Mouse (Mus musculus): ENCODE data around the gene Mettl17.
A peak's percentile ranks its signal among the peaks of the same experiment; 100 is the strongest.

Gene Mettl17

DNA sequence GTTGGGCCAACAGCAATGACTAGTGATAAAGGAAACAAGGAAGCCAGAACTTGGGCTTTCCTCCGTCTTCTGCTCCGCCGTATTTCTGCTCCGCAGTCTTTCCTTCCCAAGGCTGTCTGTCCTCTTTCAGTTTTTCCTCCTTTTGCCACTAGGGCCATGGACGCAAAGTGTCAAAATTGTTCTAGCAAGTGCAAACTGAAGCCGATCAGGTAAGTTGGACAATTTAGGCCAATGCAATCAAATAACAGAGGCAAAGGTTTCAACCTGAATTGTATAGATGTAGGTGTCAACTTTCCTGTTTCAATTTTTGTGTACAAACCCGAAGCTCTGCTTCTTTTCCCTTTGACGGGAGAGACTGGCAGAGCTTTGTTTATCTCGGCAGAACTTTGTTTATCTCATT, 45.3 kb downstream of the Mettl17 start:
- no peak for DNase-seq

GRCm38 (mm10) chr14:51930824-51931223, 46.2 kb downstream of the Mettl17 start:
- peak; percentile 33 for DNase-seq

GRCm38 (mm10) chr14:51932092-51933020, 47.7 kb downstream of the Mettl17 start:
- DNase-seq, result no peak

DNA sequence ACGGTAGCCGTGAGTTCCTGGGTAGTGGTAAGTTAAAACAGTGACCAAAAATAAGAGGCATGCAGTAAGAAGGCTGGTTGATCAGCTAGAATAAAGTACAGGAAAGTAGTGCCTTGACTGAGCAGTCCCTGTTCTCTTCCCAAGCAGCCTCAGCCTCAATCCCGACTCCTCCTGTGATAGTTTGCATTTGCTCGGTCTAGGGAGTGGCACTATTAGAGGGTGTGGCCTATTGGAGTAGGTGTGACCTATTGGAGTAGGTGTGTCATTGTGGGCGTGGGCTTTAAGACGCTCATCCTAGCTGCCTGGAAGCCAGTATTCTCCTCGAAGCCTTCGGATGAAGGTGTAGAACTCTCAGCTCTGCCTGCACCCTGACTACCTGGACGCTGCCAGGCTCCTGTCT, 54.4 kb downstream of the Mettl17 start:
- no peak for DNase-seq

GRCm38 (mm10) chr14:51940944-51941560, 56.4 kb downstream of the Mettl17 start:
- no peak for DNase-seq

DNA sequence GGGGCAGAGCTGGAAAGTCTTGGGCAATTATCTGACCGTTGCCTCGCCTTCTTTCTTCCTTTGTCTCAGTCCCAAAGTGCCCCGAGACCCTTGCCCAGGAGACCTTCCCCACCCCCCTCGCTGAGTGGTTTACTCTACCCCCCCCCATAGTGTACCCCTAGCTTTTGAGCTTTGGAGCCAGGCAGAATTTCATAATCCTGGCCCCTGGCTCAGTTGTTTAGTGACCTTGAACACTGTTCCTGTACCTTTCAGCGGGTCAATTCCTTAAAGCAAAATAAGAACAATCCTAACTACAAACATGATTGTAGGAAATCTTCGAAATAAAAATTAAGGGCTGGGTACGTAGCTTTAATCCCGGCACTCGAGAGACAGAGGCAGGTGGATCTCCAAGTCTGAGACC, 56.9 kb downstream of the Mettl17 start:
- DNase-seq, result no peak

DNA sequence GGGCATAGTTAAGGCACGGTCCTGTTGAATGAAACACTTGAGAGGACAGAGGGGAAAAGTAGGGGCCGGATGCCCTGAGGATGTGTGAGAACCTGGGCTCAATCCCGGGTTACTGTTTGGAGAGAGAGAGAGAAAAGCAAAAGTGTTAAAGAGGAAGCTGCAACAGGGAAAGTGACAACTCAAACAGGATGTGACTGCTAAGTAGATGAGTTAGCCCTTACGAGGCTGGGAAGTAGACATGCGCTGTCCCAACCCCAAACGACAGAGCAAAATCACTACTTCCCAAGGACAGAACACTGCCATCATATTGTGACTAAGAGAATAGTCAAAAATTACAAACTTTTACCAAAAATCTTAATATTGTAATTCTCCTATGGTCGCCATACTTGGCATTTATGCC, 57.6 kb downstream of the Mettl17 start:
- no peak for DNase-seq

All from cerebellum, adult 8-10 months (tissue).